19 mouse cellular contexts compared by ENCODE assay signal in the genomic region with DNA sequence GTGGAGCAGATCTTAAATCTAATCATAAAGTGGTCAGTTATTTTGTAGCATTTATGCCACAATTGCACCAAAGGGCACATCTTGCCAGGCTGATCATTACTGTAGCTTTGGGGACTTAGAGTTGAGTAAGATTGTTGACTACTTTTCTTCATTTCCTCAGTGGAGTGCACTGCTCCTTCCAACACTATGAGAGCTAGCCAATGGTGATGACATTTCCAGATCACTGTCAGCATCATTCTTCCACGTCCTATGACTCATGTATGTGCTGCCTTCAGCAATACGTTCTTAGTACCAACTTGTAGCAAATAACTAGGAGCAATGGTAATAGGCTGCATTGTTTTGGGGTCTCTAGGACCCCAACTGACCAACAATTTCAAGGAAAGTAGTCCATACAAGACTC. TPM values are rescaled to one million over a fixed set of nuclear protein-coding genes. Genes with fewer than 3 reads are reported as not detected.
"Had no signal": no experiment of that assay in that cellular context is flagged by ENCODE, and none has a peak within 500 bp of the region (broad histone marks: within the 10 kb centered on the region; RNA-seq: fewer than 3 reads in every experiment).

No protein-coding gene starts in this region.

- H3K27ac ChIP-seq: lung, embryonic 15.5 days; macrophage; midbrain, embryonic 13.5 days; midbrain, embryonic 15.5 days; neural tube, embryonic 12.5 days; stomach, embryonic 15.5 days; stomach, postnatal 0 days had no signal

- H3K36me3 ChIP-seq: lung, embryonic 15.5 days; midbrain, embryonic 13.5 days; midbrain, embryonic 15.5 days; neural tube, embryonic 12.5 days; stomach, embryonic 15.5 days had no signal

- H3K9me3 ChIP-seq: lung, embryonic 15.5 days; megakaryocyte, embryonic 14.5 days; midbrain, embryonic 13.5 days; midbrain, embryonic 15.5 days; neural tube, embryonic 12.5 days; stomach, embryonic 15.5 days had no signal

- DNase-seq: liver, postnatal 0 days; lung, adult 2 months; lung, postnatal 14 days; lung, postnatal 36 days; right cerebral cortex, postnatal 14 days; thymus, adult 2 months; thymus, postnatal 25 days had no signal

- H3K4me3 ChIP-seq: lung, embryonic 15.5 days; megakaryocyte, embryonic 14.5 days; midbrain, embryonic 13.5 days; midbrain, embryonic 15.5 days; neural tube, embryonic 12.5 days; stomach, embryonic 15.5 days had no signal

- ATAC-seq: liver, postnatal 0 days; lung, postnatal 0 days; midbrain, embryonic 13.5 days; midbrain, embryonic 15.5 days had no signal

- H3K27me3 ChIP-seq: lung, embryonic 15.5 days; megakaryocyte, embryonic 14.5 days; midbrain, embryonic 15.5 days; neural tube, embryonic 12.5 days; stomach, embryonic 15.5 days had no signal

- H3K4me1 ChIP-seq: megakaryocyte, embryonic 14.5 days had no signal

RNA-seq across cellular contexts. Expression of a gene that starts 33.7 kb away (rescaled TPM):
- total RNA-seq: megakaryocyte progenitor cell, adult 5-6 weeks; monocyte, adult 5-6 weeks; neutrophil, adult 5-6 weeks had no signal
- polyA plus RNA-seq: macrophage had no signal
